Mouse (Mus musculus) lung, postnatal 10 days (tissue): ENCODE results near the gene Crim1.
"Not testable (repeated sequence)": the region's sequence is repeated elsewhere in the genome, so short reads cannot be mapped to it uniquely, and the experiment has no call there.

ENCODE experiments used
- DNase-seq: peaks from one replicate; pipeline ENCODE4 v3.0.0; 2021

Crim1 gene

DNA sequence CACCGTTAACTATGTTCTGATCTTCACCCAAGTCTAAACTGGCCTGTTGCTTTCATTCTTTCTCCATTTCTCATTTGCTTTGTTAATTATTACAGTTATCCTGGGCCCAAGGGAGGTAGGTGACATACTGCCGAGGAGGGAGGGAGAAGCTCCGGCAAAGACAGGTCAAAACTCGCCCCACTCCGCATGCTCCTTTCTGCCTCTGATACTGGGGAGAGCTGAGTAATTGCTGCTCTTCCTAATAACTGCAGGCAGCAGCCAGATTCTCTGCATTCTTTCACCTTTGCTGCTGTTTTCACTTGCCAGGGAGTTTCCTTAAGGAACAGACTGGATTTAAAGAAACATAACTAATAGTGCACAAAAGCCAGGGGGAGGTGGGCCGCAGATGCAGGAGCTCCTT lies 13.1 kb downstream of the Crim1 start:
- no peak for DNase-seq

DNA sequence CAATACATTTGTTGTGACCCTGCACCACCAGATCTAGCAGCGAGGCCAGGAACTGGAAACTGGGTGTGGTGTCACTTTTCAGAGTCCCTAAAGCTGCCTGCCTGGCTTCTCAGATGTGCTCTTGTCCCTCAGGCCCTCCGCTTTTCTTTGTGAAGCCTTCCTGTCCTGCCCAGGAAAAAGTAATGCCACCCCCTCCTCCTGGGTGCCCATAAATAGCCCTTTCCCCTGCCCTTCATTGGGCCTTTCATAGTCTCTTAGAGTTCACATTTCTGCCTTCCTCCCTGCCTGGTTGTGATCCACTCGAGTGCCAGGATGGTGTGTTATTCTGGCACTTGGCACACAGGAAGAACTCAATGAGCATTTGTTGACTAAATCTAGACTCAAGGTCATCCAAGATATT lies 16.5 kb downstream of the Crim1 start:
- no peak for DNase-seq

DNA sequence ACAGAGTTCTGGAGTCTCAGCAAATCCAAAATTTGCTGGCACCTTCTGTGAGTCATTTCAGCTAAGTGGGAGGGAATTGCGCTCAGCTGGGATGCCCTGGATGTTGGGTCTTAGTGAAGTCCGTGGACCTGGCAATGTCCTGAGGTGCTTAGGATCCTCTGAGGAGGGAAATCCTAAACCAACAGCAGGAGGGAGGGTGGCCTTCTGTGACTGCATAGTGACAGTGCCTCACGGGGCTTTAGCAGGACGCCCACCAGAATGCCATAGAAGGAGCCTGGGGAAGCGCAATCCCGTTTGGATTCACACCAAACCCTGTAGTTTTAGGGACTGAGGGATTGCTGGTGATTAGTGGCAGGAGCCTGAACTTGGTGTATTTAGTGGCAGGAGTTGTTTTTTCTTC lies 17.4 kb downstream of the Crim1 start:
- DNase-seq = no peak

DNA sequence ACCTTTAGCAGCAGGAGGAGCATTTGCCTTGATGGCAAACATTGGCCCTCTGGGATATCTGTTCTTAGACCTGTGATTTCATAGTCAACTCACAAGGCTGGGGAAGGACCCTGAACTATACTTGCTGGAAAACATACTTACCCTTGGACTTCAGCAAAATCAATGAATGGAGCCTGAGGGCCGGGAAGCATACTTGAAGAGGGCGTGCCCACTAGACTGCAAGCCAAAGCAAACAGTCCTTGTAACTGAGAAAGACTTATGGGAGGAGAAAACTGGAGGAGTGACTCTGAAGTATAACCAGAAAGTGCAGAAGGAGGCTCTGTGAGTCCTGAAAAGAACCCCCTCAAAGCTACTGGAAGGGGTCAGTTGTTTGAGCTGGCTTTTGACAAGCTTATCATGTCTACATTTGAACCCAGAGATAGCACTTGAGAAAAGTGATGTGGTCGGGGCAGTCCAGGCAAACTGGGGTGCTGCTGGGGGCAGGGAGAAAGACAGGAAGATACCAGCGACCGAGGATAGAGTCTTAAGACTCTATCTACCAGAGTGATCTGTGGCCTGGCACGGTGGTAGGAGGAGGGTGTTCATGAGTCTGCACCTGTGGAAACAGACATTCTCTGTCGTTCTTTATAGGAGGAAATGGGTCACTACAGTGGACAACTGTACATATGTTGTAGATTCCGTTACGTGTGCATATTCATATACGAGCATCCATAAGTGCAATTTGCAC lies 18.6 kb downstream of the Crim1 start:
- peak; percentile 51 for DNase-seq

DNA sequence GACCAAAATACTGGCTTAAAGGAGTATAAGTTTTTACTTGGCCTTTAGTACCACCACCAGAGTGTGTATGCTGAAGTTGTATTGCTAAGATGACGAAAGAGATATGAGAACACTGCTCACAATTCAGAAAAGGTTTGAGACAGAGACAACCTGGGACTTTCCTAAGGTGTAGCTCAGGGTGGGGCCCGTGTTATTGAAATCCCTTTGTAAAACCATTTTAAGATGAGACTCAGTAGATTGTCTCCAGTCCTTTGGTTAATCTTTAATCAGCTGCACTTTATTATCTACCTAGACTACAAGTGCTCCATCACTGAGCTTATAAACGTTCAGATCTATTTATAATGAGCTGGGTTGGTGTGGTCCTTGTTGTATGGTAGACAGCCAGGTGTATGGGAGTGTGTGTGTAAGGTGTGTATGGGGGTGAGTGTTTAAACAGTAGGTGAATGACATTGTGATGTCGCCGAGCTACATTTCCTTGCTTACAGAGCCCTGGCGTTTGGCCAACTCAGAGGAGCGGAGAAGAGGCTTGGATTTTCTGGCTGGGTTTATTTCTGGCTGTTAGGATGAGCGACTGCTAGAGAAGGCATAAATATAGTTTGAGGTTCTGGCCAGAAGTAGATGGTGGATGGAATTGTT lies 21.1 kb downstream of the Crim1 start:
- peak; percentile 57 for DNase-seq

DNA sequence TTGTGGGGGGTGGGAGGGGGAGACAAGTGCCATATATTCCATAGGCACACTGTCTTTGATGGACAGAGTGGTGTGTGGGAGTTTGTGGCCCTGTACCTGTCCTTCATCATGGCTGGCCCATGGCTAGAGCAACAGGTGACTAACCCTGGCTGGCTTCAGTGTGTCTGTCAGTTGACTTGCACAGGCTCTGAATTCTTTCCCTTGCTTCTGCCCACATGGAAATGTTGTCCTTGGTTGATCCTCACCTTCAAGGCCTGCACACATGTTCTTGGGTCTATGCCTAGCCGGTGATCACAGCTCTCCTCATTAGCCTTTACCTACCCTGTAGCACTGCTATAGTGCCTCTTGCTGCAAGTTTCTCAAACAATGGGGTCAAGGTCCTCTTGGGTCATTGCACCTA lies 21.8 kb downstream of the Crim1 start:
- no peak for DNase-seq

DNA sequence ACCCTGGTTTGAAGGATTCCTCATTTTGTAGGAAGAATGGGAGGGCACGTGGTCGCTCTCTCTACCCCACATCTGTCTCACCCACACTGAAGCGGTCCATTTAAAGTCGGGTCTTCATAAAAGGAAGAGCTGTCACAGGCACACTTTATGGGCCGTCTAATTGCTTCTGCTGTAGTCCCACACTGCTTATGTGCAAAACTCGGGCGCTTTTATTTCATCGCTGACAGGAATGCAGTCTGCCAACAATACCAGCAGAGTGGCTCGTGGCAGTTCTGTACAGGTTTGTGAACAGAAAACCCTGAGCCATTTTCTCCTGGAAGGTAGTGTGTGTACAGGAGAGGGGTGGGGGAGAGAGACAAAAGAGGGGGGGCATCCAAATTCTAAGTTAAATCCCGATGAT lies 23.9 kb downstream of the Crim1 start:
- no peak for DNase-seq

DNA sequence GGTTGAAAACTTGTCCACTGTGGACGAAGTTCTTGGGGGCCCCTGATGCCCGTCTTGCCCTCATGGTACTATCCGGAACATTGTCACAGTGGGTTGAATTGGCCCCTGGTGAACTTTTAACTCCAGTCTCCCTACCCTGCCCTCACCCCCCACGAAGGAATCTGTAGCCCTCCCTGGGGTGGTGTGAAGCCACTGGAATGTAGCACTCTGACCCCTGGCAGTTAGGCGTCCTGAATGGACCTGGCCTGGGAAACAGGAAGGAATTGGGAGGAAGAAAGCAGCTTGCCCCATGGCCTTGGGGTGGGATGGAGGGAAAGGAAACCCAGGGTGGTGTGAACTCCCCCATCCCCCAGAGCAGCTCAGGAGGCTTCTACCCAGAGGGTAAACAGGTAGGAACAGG lies 25.5 kb downstream of the Crim1 start:
- peak; percentile 47 for DNase-seq

DNA sequence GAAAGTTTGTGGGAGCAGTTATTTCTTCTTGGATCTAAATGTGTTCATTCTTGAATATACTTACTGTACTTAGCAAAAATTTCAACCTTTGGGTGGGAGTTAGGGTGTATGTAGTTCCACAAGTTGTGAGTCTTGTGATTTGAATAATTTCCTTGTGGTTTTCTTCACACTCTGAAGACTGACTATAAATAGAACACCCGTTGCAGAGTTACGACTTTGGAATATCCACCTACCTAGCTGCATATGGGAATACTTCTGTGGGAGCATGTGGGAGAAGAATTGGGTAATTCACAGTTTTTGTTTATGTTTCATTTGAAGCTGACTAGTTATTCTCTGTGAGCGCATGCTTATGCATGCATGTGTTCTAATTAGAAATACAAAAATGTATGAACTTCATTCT lies 27.2 kb downstream of the Crim1 start:
- no peak for DNase-seq

DNA sequence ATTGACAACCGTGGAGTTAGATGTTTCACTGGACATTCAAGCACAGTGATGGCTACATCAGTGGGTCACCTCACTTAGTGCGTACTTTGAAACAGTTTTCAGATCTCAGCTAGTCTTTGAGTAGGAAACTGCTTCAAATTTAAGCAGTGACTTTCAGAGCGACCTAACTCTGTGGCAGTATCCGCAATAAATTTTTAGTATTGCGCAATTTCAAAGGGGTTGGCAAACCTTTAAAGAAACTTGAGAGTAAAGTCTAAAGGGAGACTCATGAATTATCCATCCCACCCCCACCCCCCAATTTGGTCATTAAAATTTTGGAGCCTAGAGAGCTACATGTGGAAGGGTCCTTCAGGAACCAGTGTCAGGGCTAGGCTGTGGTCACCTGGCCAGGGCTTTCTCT lies 31.5 kb downstream of the Crim1 start:
- DNase-seq = no peak

DNA sequence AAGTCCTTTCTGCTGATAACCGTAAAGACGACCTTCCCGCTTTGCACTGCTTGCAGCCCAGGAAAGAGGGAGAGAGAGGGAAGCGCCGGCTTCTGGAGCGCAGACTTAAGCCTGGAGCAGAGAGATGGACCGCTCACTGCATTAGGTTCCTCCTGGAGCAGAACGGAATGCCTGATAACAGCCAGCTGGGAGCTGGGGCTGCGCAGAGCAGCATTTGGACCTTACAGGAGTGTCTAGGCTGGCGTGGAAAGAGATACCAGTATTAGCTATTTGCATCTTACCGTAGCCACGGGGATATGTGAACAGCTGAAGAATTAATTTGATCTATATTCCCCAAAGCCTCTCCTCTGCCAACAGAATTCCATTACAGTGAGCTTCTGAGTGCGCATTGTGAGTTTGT lies 32.7 kb downstream of the Crim1 start:
- DNase-seq = no peak

DNA sequence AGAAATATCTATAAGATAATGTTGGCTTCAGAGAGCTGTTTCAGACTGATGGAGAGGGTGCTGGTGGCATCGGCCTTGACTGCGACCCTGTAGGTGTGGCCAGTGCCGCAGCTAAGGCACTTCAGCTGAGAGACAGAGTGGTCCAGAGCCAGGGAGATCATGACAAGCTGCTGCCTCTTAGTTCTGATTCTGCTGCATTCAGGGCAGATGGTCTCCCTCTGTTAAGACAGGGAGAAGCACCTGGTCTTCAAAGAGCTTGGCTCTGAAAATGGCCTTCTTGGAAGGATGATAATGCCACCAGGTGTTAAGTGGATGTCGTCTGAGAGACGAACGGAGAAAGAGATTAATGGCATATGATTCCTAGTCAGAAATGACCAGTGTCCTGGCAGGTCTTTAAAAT lies 33.8 kb downstream of the Crim1 start:
- DNase-seq = no peak

DNA sequence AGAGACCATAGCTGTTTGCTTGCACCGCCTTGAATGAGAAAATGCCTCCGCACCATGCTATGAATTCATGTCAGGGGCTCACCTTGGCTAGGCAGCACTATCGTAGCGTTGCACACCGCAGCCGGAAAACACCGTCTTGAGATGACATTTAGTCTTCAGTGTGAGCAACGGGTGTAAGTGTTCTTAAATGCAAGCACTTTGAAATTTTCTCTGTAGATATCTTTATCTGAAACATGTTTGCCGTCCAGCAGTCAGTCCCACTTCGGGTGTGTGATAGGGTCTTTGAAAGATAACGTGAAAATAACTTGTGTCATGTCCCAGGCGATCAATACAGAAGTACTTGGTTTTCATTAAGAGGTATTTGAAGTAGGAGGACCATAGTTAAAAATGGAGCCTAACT lies 36.1 kb downstream of the Crim1 start:
- DNase-seq = no peak

DNA sequence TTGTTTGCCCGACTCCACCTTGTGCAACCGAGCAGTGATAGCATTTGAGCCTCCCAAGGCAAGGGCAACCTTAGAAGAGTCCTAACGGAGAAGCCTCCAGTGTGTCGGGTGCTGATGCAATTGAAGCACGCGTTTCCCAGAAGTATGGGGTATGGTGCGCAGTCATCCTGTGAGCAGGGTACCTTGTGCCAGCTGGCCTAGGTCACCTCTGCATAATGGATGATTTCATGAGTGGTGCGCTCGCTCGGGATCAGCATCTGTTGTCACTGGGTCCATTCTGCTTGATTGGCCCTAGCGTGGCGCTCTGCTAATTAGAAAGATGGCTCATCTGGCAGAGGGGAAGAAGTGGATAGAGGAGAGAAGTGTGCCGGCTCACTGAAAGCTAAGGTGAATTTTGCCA lies 37.9 kb downstream of the Crim1 start:
- no peak for DNase-seq

DNA sequence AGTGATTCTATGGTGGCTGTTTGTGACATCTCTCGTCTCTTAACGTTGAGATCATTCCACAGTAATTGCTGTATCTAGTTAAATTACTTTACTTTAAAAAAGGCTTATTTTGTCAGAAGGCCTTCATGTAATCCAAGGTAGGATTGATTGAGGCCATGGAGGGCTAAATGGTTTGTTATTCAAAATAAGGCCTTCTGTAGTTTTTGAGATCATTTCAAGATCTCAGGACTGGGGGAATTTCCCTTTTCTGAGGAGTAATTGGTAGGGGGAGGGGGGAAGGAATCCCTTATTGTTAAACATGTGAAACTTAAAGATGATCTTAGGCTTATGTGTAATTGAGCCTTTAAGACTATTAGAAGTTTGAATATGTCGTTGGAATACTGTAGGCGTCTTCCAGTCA lies 40.1 kb downstream of the Crim1 start:
- no peak for DNase-seq

DNA sequence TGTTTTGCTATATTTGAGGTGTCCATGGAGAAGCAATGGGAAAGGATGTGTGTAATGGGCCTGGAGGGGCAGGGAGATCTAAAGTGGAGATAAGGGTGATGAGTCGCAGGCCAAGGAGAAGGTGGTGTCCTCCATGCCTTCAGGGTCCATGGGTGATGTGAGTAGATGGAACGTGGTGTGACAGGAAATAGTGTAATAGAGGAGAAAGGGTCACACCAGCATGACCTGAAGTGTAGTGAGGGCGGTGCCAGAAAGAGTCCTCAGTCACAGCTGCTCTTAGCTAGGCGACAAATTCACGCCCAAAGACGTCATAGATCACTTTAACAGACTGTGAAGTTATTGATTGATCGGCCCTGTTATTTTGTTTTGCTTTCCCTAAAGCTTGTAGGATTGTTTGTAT lies 41.2 kb downstream of the Crim1 start:
- no peak for DNase-seq

DNA sequence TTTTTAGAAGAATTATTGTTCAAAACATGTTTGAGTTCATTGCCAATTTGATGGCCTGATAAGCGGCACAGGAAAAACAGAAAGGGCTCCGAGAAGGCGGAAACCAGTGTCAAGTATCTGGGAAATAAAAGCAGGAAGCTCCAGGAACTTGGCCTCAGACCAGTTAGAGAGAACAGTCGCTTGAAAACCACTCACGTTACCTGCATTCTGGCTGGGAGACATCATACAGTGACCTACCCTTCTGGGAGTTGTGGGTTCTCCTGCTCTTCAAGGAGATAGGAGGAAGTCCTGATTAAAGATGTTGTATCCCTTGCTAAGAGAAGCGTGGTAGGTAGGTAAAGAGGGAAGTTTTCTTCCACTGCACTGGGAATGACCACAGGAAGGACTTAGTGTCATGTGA lies 44.7 kb downstream of the Crim1 start:
- peak; percentile 18 for DNase-seq

DNA sequence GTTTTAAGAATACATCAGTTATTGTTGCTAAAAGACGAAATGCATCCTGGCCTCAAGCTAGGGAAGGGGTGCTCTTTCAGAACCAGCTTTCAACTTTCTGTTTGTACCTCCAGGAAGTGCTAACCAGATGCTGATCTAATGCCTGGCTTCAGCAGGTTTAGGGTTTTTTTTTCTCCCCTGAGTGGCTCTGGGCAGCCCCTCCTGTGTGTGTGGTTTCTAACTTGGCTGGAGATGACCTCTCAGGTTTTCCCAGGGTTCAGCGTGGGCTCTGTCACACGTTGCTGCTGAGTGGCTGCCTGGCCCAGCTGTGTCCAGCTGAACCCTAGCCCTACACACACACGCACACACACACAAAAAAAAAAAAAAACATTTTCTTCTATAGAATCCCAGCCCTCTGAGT lies 45.4 kb downstream of the Crim1 start:
- DNase-seq = no peak

DNA sequence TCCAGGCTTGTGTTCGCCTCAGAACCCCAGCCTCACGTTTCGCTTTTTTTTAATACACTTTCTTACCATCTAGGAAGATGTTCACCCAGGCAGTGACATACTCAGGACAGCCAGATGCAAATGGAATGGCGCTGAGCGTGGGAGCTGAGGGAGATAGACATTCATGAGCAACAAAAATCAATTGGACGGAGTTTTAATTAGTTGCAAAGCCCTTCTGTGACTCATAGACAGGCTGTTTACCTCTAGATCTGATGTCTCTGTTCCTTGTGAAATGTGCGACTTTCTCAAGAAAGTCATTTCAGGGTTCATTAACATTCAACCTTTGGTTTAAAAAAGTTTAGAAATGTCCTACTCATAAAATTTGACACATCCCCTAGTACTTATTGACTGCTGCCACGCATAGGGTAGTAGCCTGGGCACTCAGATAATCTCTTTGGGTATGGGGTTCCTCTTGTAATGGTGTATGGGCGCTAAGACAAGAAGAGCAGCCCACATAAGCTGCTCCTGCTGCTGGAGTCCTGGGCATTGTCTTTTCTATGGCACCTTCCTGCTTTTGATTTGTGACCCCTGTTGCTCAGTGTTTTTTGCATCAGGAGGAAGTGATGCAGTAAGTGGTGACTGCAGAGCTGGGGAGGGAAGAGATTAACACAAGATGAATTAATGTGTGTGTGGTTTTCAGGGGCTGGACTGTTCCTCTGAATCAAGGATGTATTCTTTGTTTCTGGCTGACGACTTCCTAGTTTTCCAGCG lies 46.8 kb downstream of the Crim1 start:
- peak; percentile 26 for DNase-seq

DNA sequence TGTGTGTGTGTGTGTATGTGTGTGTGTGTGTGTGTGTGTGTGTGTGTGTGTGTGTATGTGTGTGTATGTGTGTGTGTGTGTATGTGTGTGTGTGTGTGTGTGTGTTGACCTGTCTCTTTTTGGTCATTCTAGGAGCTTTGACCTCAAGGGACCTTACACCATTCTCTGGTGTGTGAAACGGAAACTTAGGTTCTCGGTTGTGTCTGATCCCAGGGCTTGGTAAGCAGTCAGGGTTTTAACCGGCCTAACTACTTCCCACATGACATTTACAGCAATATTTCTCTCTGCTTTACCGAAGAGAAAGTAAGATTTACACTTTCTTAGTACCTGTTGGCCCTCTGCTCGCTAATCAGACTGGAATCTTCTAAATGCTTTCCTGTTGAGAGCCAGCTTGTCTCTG lies 48.1 kb downstream of the Crim1 start:
- no peak for DNase-seq

DNA sequence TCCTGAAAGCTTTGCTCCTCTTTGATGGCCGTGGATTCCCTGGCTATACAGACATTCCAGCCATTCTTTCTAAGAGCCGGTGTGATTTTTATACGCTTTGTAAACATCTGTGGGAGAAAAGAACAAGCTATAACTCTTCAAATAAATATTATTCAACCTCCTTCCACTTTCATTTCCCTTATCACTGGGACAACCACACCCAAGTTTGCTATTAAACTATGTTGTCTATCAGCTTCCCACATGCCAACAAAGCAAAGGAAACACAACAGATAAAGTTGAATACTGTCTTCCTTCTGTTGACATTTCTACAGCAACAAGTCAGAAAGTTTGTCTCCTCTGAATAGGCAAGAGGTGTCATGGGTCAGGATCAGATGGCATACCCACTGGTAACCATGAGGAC lies 48.9 kb downstream of the Crim1 start:
- DNase-seq = no peak

DNA sequence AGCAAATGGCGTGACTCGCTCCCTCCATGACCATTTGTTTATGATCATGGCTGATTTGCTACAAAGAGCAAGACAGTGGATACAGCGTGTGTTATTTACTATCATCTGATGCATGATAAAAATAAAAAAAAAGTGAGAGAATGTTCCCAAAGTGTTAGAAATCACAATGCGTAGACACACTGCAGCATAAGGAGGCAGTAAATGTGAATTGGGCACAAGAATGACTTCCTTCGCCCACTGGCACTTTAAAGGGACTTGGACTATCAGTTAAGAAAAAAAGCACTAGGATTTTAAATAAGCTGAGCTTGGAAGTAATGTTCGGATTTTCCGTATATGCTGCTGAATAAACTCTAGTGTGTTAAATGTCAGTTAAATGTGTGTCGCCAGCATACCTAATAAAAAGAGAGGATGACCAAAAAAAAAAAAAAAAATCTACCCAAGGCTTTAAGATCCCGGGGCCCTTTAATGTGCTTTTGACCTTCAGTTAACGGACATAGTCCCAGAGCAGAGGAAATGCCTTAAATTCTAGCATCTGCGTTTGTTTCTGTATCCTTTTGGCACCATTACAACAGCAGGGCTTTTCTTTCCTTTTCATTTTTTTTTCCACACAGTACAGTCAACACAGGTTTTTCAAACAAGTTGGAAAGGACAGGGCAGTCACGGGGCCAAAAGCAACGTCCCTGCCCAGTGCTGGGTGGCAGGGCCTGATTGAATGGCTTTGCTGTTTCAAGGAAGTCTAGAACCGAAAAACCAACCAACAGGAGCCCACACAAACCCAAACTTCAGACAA lies 50.3 kb downstream of the Crim1 start:
- peak; percentile 53 for DNase-seq

DNA sequence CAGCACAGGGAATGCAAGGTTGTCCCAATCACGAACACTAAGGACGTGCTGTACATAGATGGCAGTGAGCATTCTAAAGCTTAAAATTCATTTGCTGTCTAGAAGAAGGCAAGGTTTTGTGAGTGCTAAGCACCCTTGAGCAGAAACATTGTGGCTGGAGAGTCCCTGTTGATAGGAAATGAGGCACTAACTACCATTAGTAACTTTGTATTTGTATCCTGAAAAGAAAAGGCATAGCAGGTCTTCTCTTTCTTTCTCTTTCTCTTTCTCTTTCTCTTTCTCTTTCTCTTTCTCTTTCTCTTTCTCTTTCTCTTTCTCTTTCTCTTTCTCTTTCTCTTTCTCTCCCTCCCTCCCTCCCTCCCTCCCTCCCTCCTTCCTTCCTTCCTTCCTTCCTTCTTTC lies 53.5 kb downstream of the Crim1 start:
- not testable (repeated sequence) for DNase-seq

DNA sequence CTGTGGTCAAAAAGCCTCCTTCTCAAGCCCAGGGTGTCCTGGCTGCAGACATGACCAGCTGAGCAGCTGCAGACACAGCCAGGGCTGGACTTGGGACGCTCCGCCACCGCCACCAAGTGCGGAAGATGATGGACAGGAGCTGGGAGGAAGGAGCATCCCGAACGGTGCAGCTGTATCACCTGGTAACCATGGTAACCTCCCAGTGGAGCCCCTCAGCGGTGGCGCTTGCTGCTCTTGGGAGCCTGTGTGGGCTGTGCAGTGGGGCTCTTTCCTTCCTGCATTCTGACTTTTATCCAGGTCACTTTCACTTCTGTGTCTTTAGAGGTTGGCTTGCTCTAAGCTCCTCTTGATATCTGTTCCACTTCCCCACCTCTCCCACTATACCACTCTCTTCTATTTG lies 54.2 kb downstream of the Crim1 start:
- DNase-seq = no peak
